Mouse (Mus musculus) limb, embryonic 14.5 days (tissue): Measurements from ENCODE around the gene Prkch. TPM values are rescaled to one million over a fixed set of nuclear protein-coding genes. Genes with fewer than 3 reads are reported as not detected.

Experiments used
- ATAC-seq: fragments of 200-750 bp; cut with Nextera tagmentation; 2 replicates; pipeline ENCODE4 v1.8.0; 2017; ENCODE audit warnings: low read depth, moderate number of reproducible peaks, moderate TSS enrichment; ENCODE audit not compliant: low FRiP score
- DNase-seq: peaks from one replicate; pipeline ENCODE4 v3.0.0-alpha.2; 2015; ENCODE audit warnings: low spot score
- H3K27ac ChIP-seq: fragments of 300-500 bp; sonication (generic); replicated peaks from 2 replicates; pipeline ENCODE4 v1.5.1; 2014; ENCODE audit warnings: low read depth, mild to moderate bottlenecking, low read length, moderate library complexity, mixed read lengths
- H3K27me3 ChIP-seq: fragments of 300-500 bp; sonication (generic); 2 replicates; pipeline ENCODE4 v1.6.1; 2014; ENCODE audit warnings: low read length, mixed read lengths; ENCODE audit not compliant: control insufficient read depth, insufficient read depth
- H3K36me3 ChIP-seq: fragments of 300-500 bp; sonication (generic); 2 replicates; pipeline ENCODE4 v1.6.1; 2014; ENCODE audit warnings: mild to moderate bottlenecking, low read length, moderate library complexity, mixed read lengths; ENCODE audit not compliant: control insufficient read depth, insufficient read depth
- H3K4me1 ChIP-seq: fragments of 300-500 bp; sonication (generic); 2 replicates; pipeline ENCODE4 v1.6.1; 2014; ENCODE audit warnings: antibody characterized with exemption, low read length, mixed read lengths; ENCODE audit not compliant: control insufficient read depth, insufficient read depth
- H3K4me2 ChIP-seq: fragments of 300-500 bp; sonication (generic); replicated peaks from 2 replicates; pipeline ENCODE4 v1.6.1; 2014; ENCODE audit warnings: low read depth, mild to moderate bottlenecking, low read length, moderate library complexity; ENCODE audit not compliant: severe bottlenecking
- H3K4me3 ChIP-seq: fragments of 300-500 bp; sonication (generic); replicated peaks from 2 replicates; pipeline ENCODE4 v1.5.1; 2014; ENCODE audit warnings: low read length
- H3K9ac ChIP-seq: fragments of 300-500 bp; sonication (generic); 2 replicates; pipeline ENCODE4 v1.6.1; 2014; ENCODE audit warnings: mild to moderate bottlenecking, low read depth, low read length, moderate library complexity; ENCODE audit not compliant: severe bottlenecking
- H3K9me3 ChIP-seq: fragments of 300-500 bp; sonication (generic); 2 replicates; pipeline ENCODE4 v1.6.1; 2016; ENCODE audit warnings: low read length; ENCODE audit not compliant: control insufficient read depth
- POLR2A ChIP-seq: fragments of 200-500 bp; IDR thresholded peaks from 2 replicates; pipeline ENCODE4 v1.8.0; 2012; ENCODE audit warnings: inconsistent platforms, mild to moderate bottlenecking, moderate library complexity, borderline replicate concordance; ENCODE audit not compliant: insufficient read depth, insufficient read length; ENCODE audit errors: extremely low read depth
- whole genome bisulfite sequencing: fragments of 180-500 bp; shearing (Covaris S2); extraction: QIAGEN DNeasy Blood & Tissue Kit; methylation state at CpG from one replicate; pipeline ENCODE4 v1.1.7; 2014; 5-methylcytosine and 5-hydroxymethylcytosine counted together
- polyA plus RNA-seq, 2 experiments: library from polyadenylated mRNA; depleted of rRNA in 1 of 2; stranded (reverse) in 1 of 2; unstranded in 1 of 2; fragments of >200 nt; fragmentation: Nextera tagmentation in 1 of 2; extraction: Ambion mirVana in 1 of 2; gene quantifications; 2 replicates each; pipeline versions ENCODE4 v1.2.1 to v1.2.3; 2012 to 2014

The Prkch gene
- polyA plus RNA-seq, 2 experiments: 9.3 to 17.2 TPM

DNA sequence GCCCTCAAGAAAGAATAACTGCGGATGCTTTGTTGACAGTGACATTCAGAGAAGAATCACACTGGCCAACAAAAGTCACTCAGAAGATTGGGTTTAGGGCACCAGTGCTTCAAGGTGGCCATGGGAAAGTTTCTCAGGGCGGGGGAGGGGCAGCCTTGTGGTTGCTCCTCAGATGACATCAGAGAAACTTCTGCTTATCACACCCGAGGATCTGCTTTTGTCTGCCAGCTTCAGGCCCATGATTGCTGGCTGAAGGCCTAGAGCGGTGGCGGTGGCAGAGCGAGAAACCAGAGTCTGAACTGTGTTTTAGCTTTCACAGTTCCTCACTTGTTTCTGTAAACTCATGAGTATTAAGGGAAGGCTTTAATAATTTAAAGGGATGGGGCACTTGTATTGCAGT, 13.6 kb downstream of the Prkch start:
- no peak for ATAC-seq
- TF ChIP-seq POLR2A: no peak
- H3K27me3 ChIP-seq: no peaks in the 10 kb centered on the region
- no peaks in the 10 kb centered on the region for H3K9me3 ChIP-seq
- no peak overlapping the region for H3K4me2 ChIP-seq
- no peak overlapping the region for H3K27ac ChIP-seq
- no peak overlapping the region for H3K9ac ChIP-seq
- WGBS: 45% methylated on average over 6 of the region's 6 CpGs
- no peaks in the 10 kb centered on the region for H3K4me1 ChIP-seq
- no peaks in the 10 kb centered on the region for H3K36me3 ChIP-seq
- H3K4me3 ChIP-seq: no peak overlapping the region
- no peak for DNase-seq

DNA sequence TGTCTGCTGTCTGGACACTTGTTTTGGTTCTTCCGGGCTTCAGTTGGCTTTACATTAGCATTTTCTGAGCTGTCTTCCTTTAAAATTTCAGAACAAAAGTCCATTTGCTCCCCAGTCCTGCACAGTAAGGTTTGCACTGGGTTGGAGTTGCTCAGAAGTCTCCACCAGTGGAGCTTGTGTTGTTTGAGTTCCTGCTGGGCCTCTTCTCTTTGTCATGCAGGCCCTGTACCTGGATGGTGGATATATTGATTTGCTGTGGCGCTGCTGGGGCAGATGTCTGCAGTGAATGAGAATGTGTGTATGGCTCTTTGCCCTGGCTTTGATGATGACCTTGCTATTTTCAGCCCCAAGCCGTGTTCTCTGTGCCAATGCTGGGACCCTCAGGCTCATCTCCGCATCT, 15.9 kb downstream of the Prkch start:
- Histone ChIP-seq H3K4me2 (no peak overlapping the region), H3K9me3 (no peaks in the 10 kb centered on the region), H3K27me3 (no peaks in the 10 kb centered on the region), H3K27ac (no peak overlapping the region), H3K4me3 (no peak overlapping the region), H3K4me1 (no peaks in the 10 kb centered on the region), H3K36me3 (no peaks in the 10 kb centered on the region), H3K9ac (no peak overlapping the region)
- DNase-seq: no peak
- no peak for ATAC-seq
- 79% methylated on average over 4 of the region's 4 CpGs for WGBS
- no peak for TF ChIP-seq POLR2A

GRCm38 (mm10) chr12:73602974-73603373, 18.4 kb downstream of the Prkch start:
- Histone ChIP-seq H3K4me2 (no peak overlapping the region), H3K27me3 (no peaks in the 10 kb centered on the region), H3K9me3 (no peaks in the 10 kb centered on the region), H3K36me3 (no peaks in the 10 kb centered on the region), H3K4me1 (no peaks in the 10 kb centered on the region), H3K27ac (no peak overlapping the region), H3K9ac (no peak overlapping the region), H3K4me3 (no peak overlapping the region)
- no peak for DNase-seq
- 90% methylated on average over 7 of the region's 7 CpGs for WGBS
- no peak for TF ChIP-seq POLR2A
- ATAC-seq: no peak

- Histone ChIP-seq H3K4me1 (no peaks in the 10 kb centered on the region), H3K9me3 (no peaks in the 10 kb centered on the region), H3K27ac (no peak overlapping the region), H3K4me3 (no peak overlapping the region), H3K27me3 (no peaks in the 10 kb centered on the region), H3K4me2 (no peak overlapping the region), H3K36me3 (no peaks in the 10 kb centered on the region), H3K9ac (no peak overlapping the region)
- TF ChIP-seq POLR2A: no peak
- WGBS: 87% methylated on average over 6 of the region's 6 CpGs
- no peak for DNase-seq
- no peak for ATAC-seq
Measured at GRCm38 (mm10) chr12:73603653-73604052, 19.1 kb downstream of the Prkch start.

DNA sequence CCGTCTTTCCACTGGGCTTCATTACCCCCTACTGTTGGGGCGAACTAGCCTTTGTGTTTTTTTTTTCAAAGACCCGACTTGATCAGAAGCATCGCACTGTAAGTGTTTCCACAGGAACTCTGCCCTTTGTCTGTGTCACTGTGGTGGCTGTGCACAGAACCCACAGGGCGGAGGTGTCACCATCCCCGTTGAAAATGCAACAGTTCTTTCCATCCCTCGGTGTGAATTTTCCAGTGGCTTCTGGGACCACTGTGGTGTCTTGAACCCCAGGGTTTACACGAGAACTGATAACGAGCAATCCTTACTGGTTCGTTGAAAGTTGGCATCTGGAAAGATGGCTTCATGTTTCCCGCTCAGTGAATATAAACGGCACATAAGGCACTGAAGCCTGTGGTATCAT, 20.2 kb downstream of the Prkch start:
- no peak overlapping the region for H3K9ac ChIP-seq
- ATAC-seq: no peak
- no peak for DNase-seq
- WGBS: 78% methylated on average over 12 of the region's 12 CpGs
- no peaks in the 10 kb centered on the region for H3K27me3 ChIP-seq
- H3K4me2 ChIP-seq: no peak overlapping the region
- no peaks in the 10 kb centered on the region for H3K9me3 ChIP-seq
- no peaks in the 10 kb centered on the region for H3K4me1 ChIP-seq
- no peak for TF ChIP-seq POLR2A
- H3K36me3 ChIP-seq: no peaks in the 10 kb centered on the region
- no peak overlapping the region for H3K27ac ChIP-seq
- no peak overlapping the region for H3K4me3 ChIP-seq

- DNase-seq: no peak
- Histone ChIP-seq H3K9ac (no peak overlapping the region), H3K4me2 (no peak overlapping the region), H3K9me3 (no peaks in the 10 kb centered on the region), H3K27ac (no peak overlapping the region), H3K36me3 (no peaks in the 10 kb centered on the region), H3K27me3 (no peaks in the 10 kb centered on the region), H3K4me3 (no peak overlapping the region), H3K4me1 (no peaks in the 10 kb centered on the region)
- no peak for ATAC-seq
- WGBS: 85% methylated on average over 4 of the region's 4 CpGs
- no peak for TF ChIP-seq POLR2A
Measured at GRCm38 (mm10) chr12:73605174-73605573, 20.6 kb downstream of the Prkch start.
